Mouse (Mus musculus): ENCODE measurements around the gene Pdpk1.
"Not testable (repeated sequence)": the region's sequence is repeated elsewhere in the genome, so short reads cannot be mapped to it uniquely, and the experiment has no call there.

Pdpk1 gene

GRCm38 (mm10) chr17:24163176-24163962, 12.6 kb upstream of the Pdpk1 start, which contains the start of gene Amdhd2:
TSS of gene Amdhd2 (minus strand) at chr17:24163766.
- in situ Hi-C loops (cut with MboI, MseI) = no loop called here

GRCm38 (mm10) chr17:24162584-24163175, 12.0 kb upstream of the Pdpk1 start:
- in situ Hi-C loops (cut with MboI, MseI) = no loop called here

DNA sequence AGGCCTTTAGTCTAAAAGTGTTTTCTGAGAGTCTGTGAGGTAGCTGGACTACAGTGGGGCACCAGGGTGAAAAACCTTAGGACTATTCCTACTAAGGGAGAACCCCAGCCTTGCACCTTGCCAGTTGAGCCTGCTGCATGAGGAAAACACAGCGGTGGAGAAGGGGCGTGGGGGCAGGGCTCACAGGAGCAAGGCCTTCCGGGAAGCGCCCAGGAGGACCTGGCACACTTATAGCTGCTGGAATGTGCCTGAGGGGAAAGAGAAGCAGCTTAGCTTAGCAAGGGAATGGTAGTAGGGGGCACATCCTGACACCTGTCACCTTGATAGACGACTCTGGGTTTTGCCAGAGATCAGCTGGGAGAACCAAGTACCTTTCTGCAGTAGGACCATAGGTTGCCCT, 10.7 kb upstream of the Pdpk1 start:
- in situ Hi-C loops (cut with MboI, MseI) = no loop called here

GRCm38 (mm10) chr17:24157526-24157925, 6.8 kb upstream of the Pdpk1 start:
- in situ Hi-C loops (cut with MboI, MseI) = no loop called here

- in situ Hi-C loops (cut with MboI, MseI) = no loop called here
Observed at GRCm38 (mm10) chr17:24157121-24157520, 6.4 kb upstream of the Pdpk1 start.

- in situ Hi-C loops (cut with MboI, MseI) = no loop called here
Observed at GRCm38 (mm10) chr17:24156394-24156793, 5.7 kb upstream of the Pdpk1 start.

DNA sequence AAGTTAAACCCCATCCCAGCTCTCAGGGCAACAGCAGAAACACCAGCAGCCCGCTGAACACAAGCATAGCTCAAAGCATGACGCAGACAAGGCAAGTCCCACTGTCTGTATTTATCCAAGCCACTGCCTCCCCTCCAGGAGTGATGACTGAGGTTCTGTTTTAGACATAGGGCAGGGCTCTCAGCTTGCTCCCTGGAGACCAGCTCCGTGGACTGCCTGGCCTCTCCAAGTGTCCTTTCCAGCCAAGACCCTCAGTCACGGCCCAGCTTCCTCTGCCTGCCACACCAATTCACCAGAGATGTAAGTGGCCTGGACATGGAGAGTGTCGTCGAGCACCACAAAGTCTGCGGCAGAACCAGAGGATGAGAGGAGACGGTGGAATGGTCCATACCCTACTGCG, 5.0 kb upstream of the Pdpk1 start:
- in situ Hi-C loops (cut with MboI, MseI) = no loop called here

DNA sequence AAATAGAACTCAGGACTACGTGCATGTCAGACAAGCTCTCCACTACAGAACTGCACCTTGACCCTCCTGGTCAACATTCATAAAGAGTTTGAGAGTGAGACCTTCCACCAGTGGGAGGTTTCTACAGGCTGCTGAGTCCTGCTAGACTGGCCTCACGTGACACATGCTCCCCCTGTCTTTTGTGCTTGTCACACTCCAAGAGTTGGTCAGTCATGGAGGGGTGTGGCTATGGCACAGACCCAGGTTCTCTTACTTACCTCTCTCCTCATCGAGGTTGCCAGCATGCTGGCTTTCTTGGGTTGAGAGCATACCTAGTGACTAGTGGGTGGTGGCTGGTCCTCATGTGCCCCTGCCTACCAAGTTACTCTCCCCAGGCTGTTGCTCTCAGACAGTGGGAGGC, 3.7 kb upstream of the Pdpk1 start:
- in situ Hi-C loops (cut with MboI, MseI) = no loop called here

- in situ Hi-C loops (cut with MboI, MseI) = no loop called here
Observed at GRCm38 (mm10) chr17:24151890-24152563, 1.3 kb upstream of the Pdpk1 start.

DNA sequence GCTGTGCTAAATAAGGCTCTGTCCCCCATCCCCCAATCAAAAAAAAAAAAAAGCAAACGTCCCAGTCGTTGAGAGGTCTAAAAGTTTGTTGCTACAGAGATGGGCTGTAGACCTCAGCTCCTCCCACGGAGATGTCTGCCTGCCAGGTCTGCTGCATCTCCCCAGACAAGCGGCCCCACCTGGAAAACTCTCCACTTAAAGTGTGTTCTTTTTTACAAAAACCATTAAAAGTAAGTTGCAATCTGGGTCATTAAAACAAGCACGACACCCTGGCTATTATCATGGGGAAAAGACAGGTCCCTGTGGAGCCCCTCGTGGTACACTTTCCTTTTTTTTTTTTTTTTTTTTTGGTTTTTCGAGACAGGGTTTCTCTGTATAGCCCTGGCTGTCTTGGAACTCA, 658 bp upstream of the Pdpk1 start:
- in situ Hi-C loops (cut with MboI, MseI) = no loop called here

- in situ Hi-C loops (cut with MboI, MseI) = no loop called here
Observed at GRCm38 (mm10) chr17:24149421-24149820, 1.3 kb downstream of the Pdpk1 start.

DNA sequence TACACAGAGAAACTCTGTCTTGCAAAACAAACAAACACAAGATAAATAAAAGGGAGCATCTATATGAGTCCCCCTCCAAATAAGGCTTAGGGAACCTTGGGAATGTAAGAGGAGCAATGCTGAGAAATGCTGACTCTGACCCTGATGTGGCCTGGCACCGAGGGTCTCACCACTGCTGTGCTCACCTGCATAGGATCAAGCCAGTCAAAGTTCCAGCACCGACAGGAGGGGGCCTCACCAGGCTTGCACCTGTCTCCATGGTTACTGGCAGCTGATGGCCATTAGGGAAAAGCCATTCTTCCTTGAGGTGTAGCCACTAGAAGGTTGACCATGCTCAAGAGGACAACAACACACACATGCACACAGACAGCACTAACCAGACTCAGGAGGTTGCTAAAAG, 7.8 kb downstream of the Pdpk1 start:
- in situ Hi-C loops (cut with MboI, MseI) = no loop called here

GRCm38 (mm10) chr17:24141425-24141920, 9.3 kb downstream of the Pdpk1 start:
- in situ Hi-C loops (cut with MboI, MseI) = no loop called here

DNA sequence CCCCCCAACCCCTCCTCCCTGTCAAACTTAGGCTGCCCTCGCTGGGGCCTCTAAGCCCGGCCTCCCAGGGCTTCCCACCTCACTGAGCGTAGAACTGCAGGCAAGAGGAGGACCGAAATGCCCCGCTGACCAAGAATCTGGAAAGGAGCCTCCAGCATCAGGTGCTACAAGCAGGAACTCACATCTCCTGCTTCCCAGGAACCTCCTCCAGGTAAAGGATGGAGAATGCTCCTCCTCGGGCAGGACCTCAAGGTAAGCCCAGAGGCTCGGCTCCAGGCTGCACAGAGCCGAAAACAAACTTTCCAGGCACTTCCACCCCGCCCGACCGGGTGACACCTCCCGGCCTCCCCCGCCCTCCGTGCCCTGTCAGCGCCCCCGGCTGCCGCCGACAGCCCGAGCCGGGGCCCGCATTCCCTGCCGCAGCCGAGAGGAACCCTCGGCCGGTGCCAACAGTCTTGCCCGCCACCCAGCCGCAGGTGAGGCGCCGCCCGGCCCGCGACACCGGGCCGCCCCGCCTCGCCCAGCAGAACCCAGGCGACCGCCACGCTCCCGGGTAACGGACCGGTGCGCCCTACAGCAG, 9.8 kb downstream of the Pdpk1 start:
- in situ Hi-C loops (cut with MboI, MseI) = no loop called here

- in situ Hi-C loops (cut with MboI, MseI) = no loop called here
Observed at GRCm38 (mm10) chr17:24139968-24140367, 10.8 kb downstream of the Pdpk1 start.

DNA sequence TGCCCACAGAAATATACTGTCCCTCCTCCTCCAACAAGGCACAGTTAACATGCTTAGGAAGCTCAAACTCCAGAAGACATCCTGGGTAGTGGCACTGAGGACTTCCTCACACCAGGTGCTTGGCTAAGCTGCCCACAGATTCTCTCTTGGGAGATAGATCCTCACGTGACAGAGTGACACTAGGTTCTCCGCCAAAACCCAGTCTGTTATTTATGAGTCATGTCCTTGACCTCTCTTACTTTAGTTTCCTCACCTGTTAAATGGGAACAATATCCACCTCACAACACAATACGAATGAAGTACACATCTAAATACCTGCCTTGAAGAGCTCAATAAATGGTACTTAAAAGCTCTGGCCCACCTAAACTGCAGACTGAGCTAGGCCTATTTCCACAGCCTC, 11.5 kb downstream of the Pdpk1 start:
- in situ Hi-C loops (cut with MboI, MseI) = no loop called here

- in situ Hi-C loops (cut with MboI, MseI) = no loop called here
Observed at GRCm38 (mm10) chr17:24137226-24137880, 13.4 kb downstream of the Pdpk1 start.

GRCm38 (mm10) chr17:24134062-24134461, 16.7 kb downstream of the Pdpk1 start:
- in situ Hi-C loops (cut with MboI, MseI) = no loop called here

DNA sequence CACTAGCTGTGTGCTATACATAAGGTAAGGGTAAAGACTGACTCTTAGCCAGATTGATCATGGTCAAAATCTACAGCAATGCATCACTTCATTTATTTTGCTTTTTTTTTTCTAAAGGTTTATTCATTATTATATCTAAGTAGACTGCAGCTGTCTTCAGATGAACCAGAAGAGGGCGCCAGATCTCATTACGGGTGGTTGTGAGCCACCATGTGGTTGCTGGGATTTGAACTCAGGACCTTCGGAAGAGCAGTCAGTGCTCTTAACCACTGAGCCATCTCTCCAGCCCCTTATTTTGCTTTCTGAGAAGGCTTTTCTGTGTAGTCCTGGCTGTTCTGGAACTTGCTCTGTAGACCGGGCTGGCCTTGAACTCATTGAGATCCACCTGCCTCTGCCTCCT, 17.8 kb downstream of the Pdpk1 start:
- in situ Hi-C loops (cut with MboI, MseI) = not testable (repeated sequence)

- in situ Hi-C loops (cut with MboI, MseI) = no loop called here
Observed at GRCm38 (mm10) chr17:24131570-24131969, 19.2 kb downstream of the Pdpk1 start.

DNA sequence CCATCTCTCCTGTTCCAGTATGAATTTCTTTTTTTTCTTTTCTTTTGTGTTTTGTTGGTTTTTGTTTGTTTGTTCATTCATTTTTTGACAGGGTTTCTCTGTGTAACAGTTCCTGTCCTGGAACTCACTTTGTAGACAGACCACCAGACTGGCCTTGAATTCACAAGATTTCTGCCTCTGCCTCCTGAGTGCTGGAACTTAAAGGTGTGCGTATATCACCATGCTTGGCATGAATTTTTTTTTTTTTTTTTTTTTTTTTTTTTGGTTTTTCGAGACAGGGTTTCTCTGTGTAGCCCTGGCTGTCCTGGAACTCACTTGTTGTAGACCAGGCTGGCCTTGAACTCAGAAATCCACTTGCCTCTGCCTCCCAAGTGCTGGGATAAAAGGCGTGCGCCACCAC, 21.5 kb downstream of the Pdpk1 start:
- in situ Hi-C loops (cut with MboI, MseI) = not testable (repeated sequence)

DNA sequence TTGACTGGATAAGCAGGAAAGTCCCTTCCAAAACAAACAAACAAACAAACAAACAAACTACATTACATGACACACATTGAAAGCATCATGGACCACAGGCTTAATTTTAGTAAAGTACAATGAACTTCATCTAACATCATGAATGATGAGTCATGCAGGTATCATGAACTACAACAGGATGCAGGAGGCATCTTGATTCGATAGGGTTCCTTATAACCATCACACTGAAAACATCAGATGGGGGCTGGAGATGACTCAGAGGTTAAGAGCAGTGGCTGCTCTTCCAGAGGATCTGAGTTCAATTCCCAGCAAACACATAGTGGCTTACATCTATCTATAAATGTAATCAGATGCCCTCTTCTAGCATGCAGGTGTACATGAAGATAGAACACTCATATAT, 23.1 kb downstream of the Pdpk1 start:
- in situ Hi-C loops (cut with MboI, MseI) = no loop called here
